Mouse (Mus musculus): ENCODE measurements at regions not wholly inside any gene's neighbourhood (a gene's known extent, or its start where the extent isn't known, plus 50 kb on each side); places are given as distances from the start of the nearest gene placed in this dataset.

DNA sequence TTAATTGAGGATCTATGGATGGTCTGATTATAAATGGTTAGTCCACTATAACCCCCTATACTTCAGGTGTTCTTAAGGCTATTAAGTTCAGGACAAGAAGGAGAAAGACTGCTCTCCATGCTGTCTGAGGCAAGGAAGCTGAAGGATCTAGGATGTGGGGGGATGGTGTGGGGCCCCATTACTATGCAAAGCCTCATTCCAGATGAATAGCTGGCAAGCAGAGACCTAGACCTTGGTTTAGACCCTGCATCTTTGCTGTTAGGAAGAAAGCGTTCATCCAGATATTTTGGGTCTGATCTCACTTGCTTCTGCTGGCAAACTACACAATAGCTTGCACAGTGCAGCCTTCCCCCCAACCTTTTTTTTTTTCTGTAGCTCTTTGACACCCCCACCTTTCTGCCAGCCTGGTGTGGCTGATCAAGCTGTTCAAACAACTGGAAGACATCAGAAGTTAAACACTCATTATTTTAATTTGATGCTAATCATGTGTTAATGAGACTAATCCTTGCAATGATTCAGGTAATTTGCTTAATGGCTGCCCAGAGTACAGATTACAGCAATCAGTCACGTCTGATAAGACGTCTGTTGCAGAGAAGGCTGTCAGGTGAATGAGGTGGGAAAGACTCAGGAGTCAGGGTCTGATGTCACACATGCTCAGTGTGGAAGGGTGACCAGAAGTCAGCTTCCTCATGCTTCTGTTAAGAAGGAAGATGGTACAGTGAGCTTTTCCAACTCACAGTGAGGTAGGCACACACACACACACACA is 80.9 kb upstream of the Gk2 start:
- no peak for DNase-seq
- intact Hi-C loops (cut with DNase I) = no loop called here

DNA sequence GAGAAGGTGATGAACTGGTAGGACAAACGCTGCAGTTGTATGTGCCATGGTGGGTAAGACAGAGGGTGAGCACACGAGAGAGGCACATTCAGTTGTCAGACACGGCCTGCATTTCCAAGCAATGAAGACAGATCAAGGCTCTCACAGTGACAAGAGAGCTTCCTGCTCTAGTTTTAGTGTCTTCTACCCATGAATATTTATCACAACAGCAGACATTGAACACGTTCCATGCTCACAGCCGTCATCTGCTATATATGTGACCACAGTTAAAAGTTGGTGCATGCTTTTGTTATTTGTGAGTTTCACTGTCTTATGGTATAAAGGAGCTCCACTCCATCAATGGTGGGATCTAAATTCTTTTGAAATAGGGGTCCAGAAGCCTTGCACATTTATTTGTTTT is 76.9 kb upstream of the Gk2 start:
- DNase-seq = no peak
- intact Hi-C loops (cut with DNase I) = no loop called here

DNA sequence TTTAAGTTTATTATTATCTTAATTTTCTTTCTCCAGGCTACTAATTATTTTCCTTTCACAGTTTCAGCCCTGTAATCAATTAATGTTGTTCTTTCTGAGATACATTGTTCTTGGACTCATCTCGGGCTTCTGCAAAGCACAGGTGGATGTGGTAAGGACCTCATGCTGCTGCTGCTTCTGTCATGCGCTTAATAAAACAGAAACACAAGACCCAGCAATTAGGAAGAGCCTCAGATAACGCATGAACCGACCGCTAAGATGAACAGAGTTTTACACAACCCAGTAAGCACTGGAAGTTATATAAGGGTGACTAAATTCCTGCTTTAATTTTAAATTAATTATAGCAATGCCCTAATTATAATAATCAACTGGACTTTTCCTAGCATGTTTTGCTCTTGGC is 70.7 kb upstream of the Gk2 start:
- DNase-seq = no peak
- intact Hi-C loops (cut with DNase I) = no loop called here
